Mouse (Mus musculus): ENCODE results near the gene Eif3b. TPM values are rescaled to one million over a fixed set of nuclear protein-coding genes. Genes with fewer than 3 reads are reported as not detected.

The Eif3b gene
- polyA plus RNA-seq, 1 experiment from 2014 or later: 93.6 TPM

DNA sequence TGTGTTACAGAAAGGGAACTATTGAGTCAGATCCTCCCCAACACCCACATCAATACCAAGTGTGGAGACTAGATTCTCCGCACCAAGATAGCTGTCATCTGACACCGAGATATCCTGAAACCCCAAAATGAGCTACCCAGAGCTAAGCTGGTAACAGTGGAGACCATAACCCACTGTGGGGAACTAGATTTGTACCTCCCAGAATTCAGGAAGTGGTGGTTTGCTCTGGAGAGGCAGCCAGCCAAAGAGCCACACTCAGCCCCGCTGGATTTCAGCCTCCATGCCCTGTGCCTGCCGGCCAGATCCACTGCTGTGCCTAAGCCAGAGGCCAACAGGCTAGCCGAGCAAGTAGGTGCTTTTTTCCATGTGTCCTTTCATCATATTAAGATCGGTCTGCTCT lies 39.8 kb upstream of the Eif3b start:
- no peak for DNase-seq (ENCODE audit: low spot score)
- Histone ChIP-seq H3K4me2 (replicated peaks) (no peak overlapping the region), H3K9me3 (ENCODE audit: control insufficient read depth, low read length) (no peaks in the 10 kb centered on the region), H3K27ac (no peak overlapping the region), H3K4me1 (replicated peaks; ENCODE audit: control insufficient read depth, insufficient read depth, low read length) (no peaks in the 10 kb centered on the region; the same call in 1 of the 2 replicates), H3K4me3 (replicated peaks; ENCODE audit: low read length) (no peak overlapping the region), H3K9ac (no peak overlapping the region), H3K36me3 (replicated peaks; ENCODE audit: control insufficient read depth, insufficient read depth) (no peaks in the 10 kb centered on the region), H3K27me3 (ENCODE audit: control insufficient read depth, insufficient read depth, low read length) (no peaks in the 10 kb centered on the region)
- 80% methylated on average over 6 of the region's 6 CpGs for WGBS
- ATAC-seq (ENCODE audit: low FRiP score): no peak

- Histone ChIP-seq H3K27ac (no peak overlapping the region), H3K9me3 (ENCODE audit: control insufficient read depth, low read length) (no peaks in the 10 kb centered on the region), H3K4me1 (replicated peaks; ENCODE audit: control insufficient read depth, insufficient read depth, low read length) (no peaks in the 10 kb centered on the region), H3K4me3 (replicated peaks; ENCODE audit: low read length) (no peak overlapping the region), H3K27me3 (ENCODE audit: control insufficient read depth, insufficient read depth, low read length) (no peaks in the 10 kb centered on the region), H3K4me2 (replicated peaks) (no peak overlapping the region), H3K36me3 (replicated peaks; ENCODE audit: control insufficient read depth, insufficient read depth) (no peaks in the 10 kb centered on the region), H3K9ac (no peak overlapping the region)
- WGBS: 90% methylated on average over 7 of the region's 7 CpGs
- DNase-seq (ENCODE audit: low spot score) (no peak), ATAC-seq (ENCODE audit: low FRiP score) (no peak)
Observed at GRCm38 (mm10) chr5:140381156-140381555, 38.0 kb upstream of the Eif3b start.

GRCm38 (mm10) chr5:140382688-140383087 lies 36.4 kb upstream of the Eif3b start:
- H3K27me3 ChIP-seq (ENCODE audit: control insufficient read depth, insufficient read depth, low read length): no peaks in the 10 kb centered on the region
- no peak for DNase-seq (ENCODE audit: low spot score)
- 97% methylated on average over 6 of the region's 6 CpGs for WGBS

GRCm38 (mm10) chr5:140383559-140383958 lies 35.6 kb upstream of the Eif3b start:
- Histone ChIP-seq H3K27ac (no peak overlapping the region), H3K4me2 (replicated peaks) (no peak overlapping the region), H3K4me3 (replicated peaks; ENCODE audit: low read length) (no peak overlapping the region), H3K4me1 (replicated peaks; ENCODE audit: control insufficient read depth, insufficient read depth, low read length) (peaks cover 13% of the 10 kb centered on the region), H3K27me3 (ENCODE audit: control insufficient read depth, insufficient read depth, low read length) (no peaks in the 10 kb centered on the region), H3K9ac (no peak overlapping the region), H3K9me3 (ENCODE audit: control insufficient read depth, low read length) (no peaks in the 10 kb centered on the region), H3K36me3 (replicated peaks; ENCODE audit: control insufficient read depth, insufficient read depth) (no peaks in the 10 kb centered on the region)
- ATAC-seq (ENCODE audit: low FRiP score): no peak
- DNase-seq (ENCODE audit: low spot score): no peak
- 15% methylated on average over 7 of the region's 7 CpGs for WGBS

More at GRCm38 (mm10) chr5:140382688-140383087, 36.4 kb upstream of the Eif3b start:
- Histone ChIP-seq H3K27ac (no peak overlapping the region), H3K9me3 (ENCODE audit: control insufficient read depth, low read length) (no peaks in the 10 kb centered on the region), H3K4me1 (replicated peaks; ENCODE audit: control insufficient read depth, insufficient read depth, low read length) (peaks cover 5% of the 10 kb centered on the region), H3K36me3 (replicated peaks; ENCODE audit: control insufficient read depth, insufficient read depth) (no peaks in the 10 kb centered on the region), H3K4me3 (replicated peaks; ENCODE audit: low read length) (no peak overlapping the region), H3K4me2 (replicated peaks) (no peak overlapping the region), H3K9ac (no peak overlapping the region)
- ATAC-seq (ENCODE audit: low FRiP score): no peak

DNA sequence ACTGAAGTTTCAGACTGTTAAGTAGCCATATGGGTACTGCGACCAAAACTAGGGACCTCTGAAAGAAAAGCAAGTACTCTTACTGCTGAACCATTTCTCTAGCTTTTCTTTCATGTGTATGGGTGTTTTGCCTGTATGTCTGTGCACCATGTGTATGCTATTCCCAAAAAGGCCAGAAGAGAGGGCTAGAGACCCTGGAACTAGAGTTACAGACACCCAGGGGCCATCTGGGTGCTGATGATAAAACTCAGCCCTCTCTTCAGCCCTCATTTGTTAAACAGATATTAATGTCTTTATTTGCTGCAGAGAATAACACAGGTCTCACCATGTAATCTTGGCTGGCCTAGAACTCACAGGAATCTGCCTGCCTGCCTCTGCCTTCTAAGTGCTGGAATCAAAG lies 34.7 kb upstream of the Eif3b start:
- Histone ChIP-seq H3K36me3 (replicated peaks; ENCODE audit: control insufficient read depth, insufficient read depth) (no peaks in the 10 kb centered on the region), H3K9me3 (ENCODE audit: control insufficient read depth, low read length) (no peaks in the 10 kb centered on the region), H3K4me3 (replicated peaks; ENCODE audit: low read length) (no peak overlapping the region), H3K27me3 (ENCODE audit: control insufficient read depth, insufficient read depth, low read length) (no peaks in the 10 kb centered on the region), H3K4me1 (replicated peaks; ENCODE audit: control insufficient read depth, insufficient read depth, low read length) (peaks cover 14% of the 10 kb centered on the region), H3K9ac (no peak overlapping the region), H3K27ac (no peak overlapping the region), H3K4me2 (replicated peaks) (no peak overlapping the region)
- ATAC-seq (ENCODE audit: low FRiP score) (no peak), DNase-seq (ENCODE audit: low spot score) (no peak)
- 95% methylated on average over 1 of the region's 1 CpGs for WGBS

DNA sequence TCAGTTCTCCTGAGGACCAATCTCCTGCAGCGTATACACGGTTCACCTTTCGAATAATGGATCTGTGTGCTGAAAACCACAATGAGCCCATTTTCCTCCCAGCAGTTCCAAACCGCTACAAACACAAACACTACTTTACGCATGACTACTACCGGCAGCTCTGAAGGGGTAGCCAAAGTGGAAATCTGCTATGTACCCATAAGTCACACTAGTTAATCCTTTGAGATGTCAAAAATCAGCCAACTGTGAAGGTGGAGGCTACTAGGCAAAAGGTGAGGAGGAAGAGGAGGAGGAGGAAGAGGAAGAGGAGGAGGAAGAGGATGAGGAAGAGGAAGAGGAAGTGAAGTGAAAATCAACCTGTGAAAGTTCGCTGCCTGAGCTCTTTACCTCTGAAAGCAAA lies 31.9 kb upstream of the Eif3b start:
- DNase-seq (ENCODE audit: low spot score): no peak
- WGBS: 85% methylated on average over 7 of the region's 7 CpGs
- ATAC-seq (ENCODE audit: low FRiP score): no peak

DNA sequence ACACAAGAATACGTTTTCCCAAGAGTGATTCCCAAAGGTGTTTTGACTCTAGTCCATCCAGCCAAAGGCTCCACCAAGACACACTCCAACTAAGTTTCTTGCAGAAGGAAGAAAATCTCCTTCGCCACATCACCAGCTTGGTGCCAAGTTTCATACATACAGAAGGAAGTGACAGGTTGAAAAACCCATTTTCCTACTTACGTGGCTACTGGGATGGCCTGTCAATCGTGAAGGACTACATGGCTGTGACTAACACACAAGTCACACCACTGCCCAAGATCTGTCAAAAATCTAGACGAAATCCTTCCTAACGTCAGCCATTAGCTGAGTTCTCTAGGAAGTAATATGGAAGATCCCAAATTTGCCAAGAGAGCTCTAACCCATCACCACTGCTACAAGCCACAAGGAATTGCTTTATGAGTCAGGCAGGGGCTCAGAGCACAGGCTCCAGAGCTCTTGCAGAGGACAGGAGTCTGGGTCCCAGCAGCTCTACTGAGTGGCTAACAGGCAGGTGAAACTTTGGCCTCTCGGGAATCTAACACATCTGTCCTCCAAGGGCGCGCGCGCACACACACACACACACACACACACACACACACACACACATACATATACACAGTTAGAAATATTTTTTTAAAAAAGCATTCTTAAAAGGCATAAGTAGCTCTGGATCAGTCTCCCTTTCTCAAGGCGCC lies 31.2 kb upstream of the Eif3b start:
- 74% methylated on average over 12 of the region's 12 CpGs for WGBS
- Histone ChIP-seq H3K4me1 (replicated peaks; ENCODE audit: control insufficient read depth, insufficient read depth, low read length) (peaks cover 14% of the 10 kb centered on the region), H3K9ac (peak overlapping the region; percentile 63), H3K27ac (no peak overlapping the region), H3K27me3 (ENCODE audit: control insufficient read depth, insufficient read depth, low read length) (no peaks in the 10 kb centered on the region), H3K36me3 (replicated peaks; ENCODE audit: control insufficient read depth, insufficient read depth) (no peaks in the 10 kb centered on the region), H3K4me2 (replicated peaks) (peak overlapping the region; percentile 98), H3K9me3 (ENCODE audit: control insufficient read depth, low read length) (no peaks in the 10 kb centered on the region), H3K4me3 (replicated peaks; ENCODE audit: low read length) (peak overlapping the region; percentile 59)
- DNase-seq (ENCODE audit: low spot score): no peak
- no peak for ATAC-seq (ENCODE audit: low FRiP score)

More for the DNA sequence above, 31.9 kb upstream of the Eif3b start:
- Histone ChIP-seq H3K4me3 (replicated peaks; ENCODE audit: low read length) (no peak overlapping the region), H3K27me3 (ENCODE audit: control insufficient read depth, insufficient read depth, low read length) (no peaks in the 10 kb centered on the region), H3K27ac (no peak overlapping the region), H3K9me3 (ENCODE audit: control insufficient read depth, low read length) (no peaks in the 10 kb centered on the region), H3K36me3 (replicated peaks; ENCODE audit: control insufficient read depth, insufficient read depth) (no peaks in the 10 kb centered on the region), H3K4me1 (replicated peaks; ENCODE audit: control insufficient read depth, insufficient read depth, low read length) (peaks cover 14% of the 10 kb centered on the region), H3K4me2 (replicated peaks) (peak overlapping the region; percentile 98; the same call in 1 of the 2 replicates), H3K9ac (no peak overlapping the region)

DNA sequence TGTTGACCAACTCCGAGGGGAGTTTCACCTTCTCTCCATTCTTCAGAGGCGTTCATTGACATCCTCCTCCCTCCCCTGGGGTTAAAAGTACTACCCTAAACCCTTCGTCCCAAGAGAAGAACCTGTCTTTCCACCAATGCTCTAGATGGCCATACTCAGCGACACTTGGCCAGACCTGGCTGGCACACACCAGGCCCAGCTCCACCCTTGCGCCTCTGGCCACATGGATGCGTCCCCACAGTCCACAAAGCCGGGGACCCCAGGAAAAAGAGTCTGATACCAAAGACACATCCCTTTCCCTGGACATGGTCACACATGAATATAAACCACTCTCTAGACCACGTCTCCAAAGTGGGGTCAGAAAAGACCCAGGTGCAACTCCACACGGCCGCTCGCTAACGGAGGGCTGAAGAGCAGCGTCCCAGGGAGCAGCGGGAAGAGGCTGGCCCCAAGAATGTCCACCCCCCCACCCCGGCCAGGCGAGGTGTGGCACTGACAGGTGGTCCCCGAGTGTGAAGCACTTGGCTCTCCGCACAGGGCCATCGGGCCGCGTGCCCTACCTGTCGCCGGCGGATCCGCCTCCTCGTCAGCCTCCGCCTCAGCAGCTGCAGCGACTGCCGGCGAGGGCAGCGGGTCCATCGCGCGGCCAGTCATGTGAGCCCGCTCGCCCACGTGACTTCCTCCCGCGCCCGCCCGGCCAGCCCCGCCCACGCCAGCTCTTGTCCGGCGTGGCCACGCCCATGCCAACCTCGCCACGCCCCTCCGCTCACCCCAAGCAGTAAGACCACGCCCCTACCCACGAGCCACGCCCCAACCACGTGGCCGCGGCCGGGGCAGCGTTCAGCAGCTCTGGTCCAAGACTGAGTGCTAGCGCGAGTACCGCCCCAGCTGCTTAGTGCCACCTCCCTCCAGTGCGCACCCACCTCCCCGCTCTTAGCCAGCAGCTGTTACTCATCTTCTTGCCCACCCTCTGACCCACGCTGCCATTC lies 30.2 kb upstream of the Eif3b start, which contains the start of gene Snx8:
Gene Snx8 (minus strand): TSS at position 675 of the 989 bp plus-strand sequence.
- no peaks in the 10 kb centered on the region for H3K9me3 ChIP-seq (ENCODE audit: control insufficient read depth, low read length)
- H3K4me2 ChIP-seq (replicated peaks): peak within 1 kb of the TSS; percentile 98
- peak within 1 kb of the TSS; percentile 59 for H3K4me3 ChIP-seq (replicated peaks; ENCODE audit: low read length)
- ATAC-seq (ENCODE audit: low FRiP score): peak; percentile 92
- peak; percentile 90 for DNase-seq (ENCODE audit: low spot score)
- H3K27me3 ChIP-seq (ENCODE audit: control insufficient read depth, insufficient read depth, low read length): no peaks in the 10 kb centered on the region
- no peaks in the 10 kb centered on the region for H3K36me3 ChIP-seq (replicated peaks; ENCODE audit: control insufficient read depth, insufficient read depth)
- H3K4me1 ChIP-seq (replicated peaks; ENCODE audit: control insufficient read depth, insufficient read depth, low read length): peaks cover 14% of the 10 kb centered on the region
- H3K27ac ChIP-seq: no peak within 1 kb of the TSS
- peak within 1 kb of the TSS; percentile 63 for H3K9ac ChIP-seq
- WGBS: 1% methylated on average over 56 of the region's 63 CpGs

GRCm38 (mm10) chr5:140389647-140390046 lies 29.5 kb upstream of the Eif3b start:
- peak overlapping the region; percentile 59 for H3K4me3 ChIP-seq (replicated peaks; ENCODE audit: low read length)
- no peaks in the 10 kb centered on the region for H3K36me3 ChIP-seq (replicated peaks; ENCODE audit: control insufficient read depth, insufficient read depth)
- no peaks in the 10 kb centered on the region for H3K9me3 ChIP-seq (ENCODE audit: control insufficient read depth, low read length)
- peaks cover 14% of the 10 kb centered on the region for H3K4me1 ChIP-seq (replicated peaks; ENCODE audit: control insufficient read depth, insufficient read depth, low read length)
- 0 out of 2 replicates have a peak, but pooled peaks have one; percentile 3 for ATAC-seq (ENCODE audit: low FRiP score)
- no peak overlapping the region for H3K27ac ChIP-seq
- peak overlapping the region; percentile 98 for H3K4me2 ChIP-seq (replicated peaks)
- no peaks in the 10 kb centered on the region for H3K27me3 ChIP-seq (ENCODE audit: control insufficient read depth, insufficient read depth, low read length)
- 59% methylated on average over 3 of the region's 3 CpGs for WGBS
- no peak for DNase-seq (ENCODE audit: low spot score)
- H3K9ac ChIP-seq: peak overlapping the region; percentile 63; the same call in 1 of the 2 replicates
